Mouse (Mus musculus) heart, embryonic 16.5 days (tissue): ENCODE results near the gene Stim1. TPM values are rescaled to one million over a fixed set of nuclear protein-coding genes. Genes with fewer than 3 reads are reported as not detected.

Experiments
- ATAC-seq: fragments of 200-750 bp; cut with Nextera tagmentation; replicated peaks from 2 replicates; pipeline ENCODE4 v1.8.0; 2017; ENCODE audit warnings: moderate number of reproducible peaks; ENCODE audit not compliant: insufficient read depth, low FRiP score; ENCODE audit errors: extremely low read depth
- H3K27ac ChIP-seq: fragments of 300-500 bp; sonication (generic); 2 replicates; pipeline ENCODE4 v1.5.1; 2014; ENCODE audit warnings: mild to moderate bottlenecking, low read length, control low read depth, moderate library complexity
- H3K27me3 ChIP-seq: fragments of 300-500 bp; sonication (generic); 2 replicates; pipeline ENCODE4 v1.6.1; 2014; ENCODE audit warnings: low read length, mixed read lengths; ENCODE audit not compliant: control insufficient read depth, insufficient read depth
- H3K36me3 ChIP-seq: fragments of 300-500 bp; sonication (generic); 2 replicates; pipeline ENCODE4 v1.6.1; 2014; ENCODE audit not compliant: control insufficient read depth, insufficient read depth
- H3K4me1 ChIP-seq: fragments of 300-500 bp; sonication (generic); 2 replicates; pipeline ENCODE4 v1.6.1; 2014; ENCODE audit warnings: low read length, mixed read lengths; ENCODE audit not compliant: control insufficient read depth, insufficient read depth
- H3K4me2 ChIP-seq: fragments of 300-500 bp; sonication (generic); 2 replicates; pipeline ENCODE4 v1.6.1; 2014; ENCODE audit warnings: low read depth, mild to moderate bottlenecking, control low read depth, low read length
- H3K4me3 ChIP-seq: fragments of 300-500 bp; sonication (generic); 2 replicates; pipeline ENCODE4 v1.5.1; 2014; ENCODE audit warnings: mild to moderate bottlenecking, control low read depth, low read length
- H3K9ac ChIP-seq: fragments of 300-500 bp; sonication (generic); 2 replicates; pipeline ENCODE4 v1.6.1; 2014; ENCODE audit warnings: low read length, control low read depth
- H3K9me3 ChIP-seq: fragments of 300-500 bp; sonication (generic); replicated peaks from 2 replicates; pipeline ENCODE4 v1.6.1; 2016; ENCODE audit warnings: low read length; ENCODE audit not compliant: control insufficient read depth
- WGBS: fragments of 180-500 bp; shearing (Covaris S2); extraction: QIAGEN DNeasy Blood & Tissue Kit; methylation state at CpG from one replicate; pipeline ENCODE4 v1.1.7; 2014; 5-methylcytosine and 5-hydroxymethylcytosine counted together
- polyA plus RNA-seq: library from polyadenylated mRNA; unstranded; fragments of >200 nt; fragmentation: Nextera tagmentation; extraction: Ambion mirVana; gene quantifications from 2 replicates; pipeline ENCODE4 v1.2.1, GENCODE M21; 2015

The Stim1 gene
- polyA plus RNA-seq, 1 experiment from 2014 or later: 18.5 TPM

- Histone ChIP-seq H3K4me1 (peaks cover 73% of the 10 kb centered on the region), H3K9me3 (no peaks in the 10 kb centered on the region), H3K27ac (peak overlapping the region; percentile 36; the same call in 1 of the 2 replicates), H3K27me3 (no peaks in the 10 kb centered on the region), H3K4me2 (peak overlapping the region; percentile 84), H3K9ac (peak overlapping the region; percentile 38; the same call in 1 of the 2 replicates), H3K36me3 (no peaks in the 10 kb centered on the region; the same call in 1 of the 2 replicates), H3K4me3 (peak overlapping the region; percentile 94)
- 50% methylated on average over 12 of the region's 12 CpGs for WGBS
- ATAC-seq: no peak
These were observed 20.4 kb upstream of the Stim1 start for GRCm38 (mm10) chr7:102246956-102247797.

- peak overlapping the region; percentile 84 for H3K4me2 ChIP-seq
- peak overlapping the region; percentile 91 for H3K27ac ChIP-seq
- H3K4me3 ChIP-seq: peak overlapping the region; percentile 94
- 10% methylated on average over 16 of the region's 16 CpGs for WGBS
- H3K27me3 ChIP-seq: no peaks in the 10 kb centered on the region
- H3K36me3 ChIP-seq: no peaks in the 10 kb centered on the region
- no peak for ATAC-seq
- H3K4me1 ChIP-seq: peaks cover 58% of the 10 kb centered on the region
- H3K9ac ChIP-seq: peak overlapping the region; percentile 99
- H3K9me3 ChIP-seq: no peaks in the 10 kb centered on the region
These were observed 18.8 kb upstream of the Stim1 start for GRCm38 (mm10) chr7:102248691-102249404.

GRCm38 (mm10) chr7:102249531-102249895 lies 18.1 kb upstream of the Stim1 start:
- Histone ChIP-seq H3K4me3 (peak overlapping the region; percentile 94), H3K9me3 (no peaks in the 10 kb centered on the region), H3K4me2 (peak overlapping the region; percentile 84), H3K36me3 (no peaks in the 10 kb centered on the region), H3K4me1 (peaks cover 52% of the 10 kb centered on the region), H3K27ac (peak overlapping the region; percentile 91), H3K27me3 (no peaks in the 10 kb centered on the region), H3K9ac (peak overlapping the region; percentile 99)
- ATAC-seq: peak; percentile 25
- WGBS: under 1% methylated on average over 23 of the region's 23 CpGs

GRCm38 (mm10) chr7:102249896-102250630 lies 17.5 kb upstream of the Stim1 start:
- Histone ChIP-seq H3K4me2 (peak overlapping the region; percentile 84), H3K4me3 (peak overlapping the region; percentile 94), H3K9me3 (no peaks in the 10 kb centered on the region), H3K27ac (peak overlapping the region; percentile 91), H3K36me3 (no peaks in the 10 kb centered on the region), H3K27me3 (no peaks in the 10 kb centered on the region), H3K9ac (peak overlapping the region; percentile 99), H3K4me1 (peaks cover 46% of the 10 kb centered on the region)
- ATAC-seq: peak; percentile 85
- under 1% methylated on average over 31 of the region's 49 CpGs for WGBS

- peak overlapping the region; percentile 99 for H3K9ac ChIP-seq
- H3K4me2 ChIP-seq: peak overlapping the region; percentile 84
- no peaks in the 10 kb centered on the region for H3K27me3 ChIP-seq
- WGBS: under 1% methylated on average over 32 of the region's 33 CpGs
- no peaks in the 10 kb centered on the region for H3K36me3 ChIP-seq
- H3K9me3 ChIP-seq: no peaks in the 10 kb centered on the region
- peak; percentile 79 for ATAC-seq
- peak overlapping the region; percentile 94 for H3K4me3 ChIP-seq
- H3K27ac ChIP-seq: peak overlapping the region; percentile 91
- H3K4me1 ChIP-seq: peaks cover 40% of the 10 kb centered on the region
These were observed 16.9 kb upstream of the Stim1 start for GRCm38 (mm10) chr7:102250631-102251214.

- Histone ChIP-seq H3K27ac (no peak overlapping the region), H3K4me1 (peaks cover 12% of the 10 kb centered on the region), H3K4me2 (no peak overlapping the region), H3K9ac (no peak overlapping the region), H3K4me3 (no peak overlapping the region), H3K9me3 (no peaks in the 10 kb centered on the region), H3K27me3 (no peaks in the 10 kb centered on the region; the same call in 1 of the 2 replicates), H3K36me3 (no peaks in the 10 kb centered on the region)
- 75% methylated on average over 1 of the region's 1 CpGs for WGBS
- no peak for ATAC-seq
These were observed 14.0 kb upstream of the Stim1 start for GRCm38 (mm10) chr7:102253631-102254030.

- ATAC-seq: no peak
- no peaks in the 10 kb centered on the region for H3K9me3 ChIP-seq
- H3K4me2 ChIP-seq: no peak within 1 kb of the TSS
- 76% methylated on average over 3 of the region's 3 CpGs for WGBS
- no peak within 1 kb of the TSS for H3K9ac ChIP-seq
- H3K4me3 ChIP-seq: no peak within 1 kb of the TSS
- H3K36me3 ChIP-seq: no peaks in the 10 kb centered on the region
- peaks cover 5% of the 10 kb centered on the region for H3K4me1 ChIP-seq
- no peaks in the 10 kb centered on the region; the same call in 1 of the 2 replicates for H3K27me3 ChIP-seq
- no peak within 1 kb of the TSS for H3K27ac ChIP-seq
These were observed 11.7 kb upstream of the Stim1 start, which contains the start of gene Rhog for GRCm38 (mm10) chr7:102255954-102256353. TSS of gene Rhog (minus strand) at chr7:102256054.

- H3K4me1 ChIP-seq: no peaks in the 10 kb centered on the region
- H3K27me3 ChIP-seq: no peaks in the 10 kb centered on the region; the same call in 1 of the 2 replicates
- H3K9me3 ChIP-seq: no peaks in the 10 kb centered on the region
- H3K9ac ChIP-seq: no peak overlapping the region
- no peak overlapping the region for H3K27ac ChIP-seq
- no peak overlapping the region for H3K4me2 ChIP-seq
- no peak for ATAC-seq
- no peak overlapping the region for H3K4me3 ChIP-seq
- H3K36me3 ChIP-seq: no peaks in the 10 kb centered on the region
- WGBS: 75% methylated on average over 3 of the region's 3 CpGs
These were observed 11.0 kb upstream of the Stim1 start for GRCm38 (mm10) chr7:102256636-102257035.
